8 mouse cellular contexts compared by ENCODE assay signal in genomic region chr9:51102963-51103807, GRCm38 (mm10). TPM values are rescaled to one million over a fixed set of nuclear protein-coding genes. Genes with fewer than 3 reads are reported as not detected.
DNase-seq lines count a peak whose midpoint lies in the region; ATAC-seq lines count a peak whose summit lies in the region.
"Had no signal": no experiment of that assay in that cellular context is flagged by ENCODE, and none has a peak within 500 bp of the region (broad histone marks: within the 10 kb centered on the region; RNA-seq: fewer than 3 reads in every experiment).

No protein-coding gene starts in this region.

- H3K27ac ChIP-seq in hindbrain, embryonic 14.5 days: 0 out of 2 replicates have a peak overlapping the region, but pooled peaks have one; percentile 15

- H3K36me3 ChIP-seq in hindbrain, embryonic 14.5 days (replicated peaks; ENCODE audit: control insufficient read depth, insufficient read depth): no peaks in the 10 kb centered on the region

- 1% methylated on average over 44 of the region's 44 CpGs for WGBS in hindbrain, embryonic 14.5 days

- H3K9me3 ChIP-seq in hindbrain, embryonic 14.5 days (ENCODE audit: control insufficient read depth, low read length): no peaks in the 10 kb centered on the region

- ATAC-seq in hindbrain, embryonic 14.5 days (ENCODE audit: low FRiP score): peak; percentile 68

- DNase-seq in adrenal gland, adult 18-20 months (ENCODE audit: low spot score in 2 of 2): peak; percentile 58 to 75
- peak; percentile 14 for DNase-seq in cerebellum, adult 9-11 months
- DNase-seq in gastrocnemius, adult 18-20 months (ENCODE audit: low spot score): peak; percentile 9
- peak; percentile 60 for DNase-seq in hindbrain, embryonic 14.5 days (ENCODE audit: low spot score)
- peak; percentile 18 to 43 for DNase-seq in left cerebral cortex, postnatal 14 days (ENCODE audit: low spot score in 2 of 2)
- peak; percentile 62 for DNase-seq in mesoderm, embryonic 11.5 days (ENCODE audit: low read depth, low spot score)
- DNase-seq in right cerebral cortex, postnatal 25 days: peak; percentile 34

- intact Hi-C loops in left cerebral cortex, postnatal 14 days (cut with DNase I): no loop called here

- peaks cover 3% of the 10 kb centered on the region; the same call in 1 of the 2 replicates for H3K4me1 ChIP-seq in hindbrain, embryonic 14.5 days (replicated peaks; ENCODE audit: control insufficient read depth, insufficient read depth, low read length)

- H3K4me2 ChIP-seq in hindbrain, embryonic 14.5 days (replicated peaks): peak overlapping the region; percentile 97

- peak overlapping the region; percentile 50 for H3K4me3 ChIP-seq in hindbrain, embryonic 14.5 days (replicated peaks; ENCODE audit: low read length)

- H3K27me3 ChIP-seq in hindbrain, embryonic 14.5 days (ENCODE audit: control insufficient read depth, insufficient read depth, low read length): no peaks in the 10 kb centered on the region; the same call in 1 of the 2 replicates

- H3K9ac ChIP-seq in hindbrain, embryonic 14.5 days: peak overlapping the region; percentile 76

RNA-seq across cellular contexts. Expression of gene 4833427G06Rik, which starts 1.3 kb away (rescaled TPM):
- total RNA-seq in adrenal gland, adult 18-20 months (2021): not detected
- total RNA-seq in gastrocnemius, adult 18-20 months (2021): not detected
- 1.7 and 1.8 TPM in 2 replicates for polyA plus RNA-seq in hindbrain, embryonic 14.5 days (2014; fragmentation: Nextera tagmentation; extraction: Ambion mirVana)
- total RNA-seq in left cerebral cortex, postnatal 14 days (2021): not detected

RNA-seq across cellular contexts. Expression of gene Layn, which starts 26.3 kb away (rescaled TPM):
- 1 to 10 TPM; 4.3 to 4.8 TPM for total RNA-seq in adrenal gland, adult 18-20 months (2021)
- 1 to 10 TPM; 1.5 to 2.0 TPM for total RNA-seq in gastrocnemius, adult 18-20 months (2021)
- 2.1 TPM in 2 replicates for polyA plus RNA-seq in hindbrain, embryonic 14.5 days (2014; fragmentation: Nextera tagmentation; extraction: Ambion mirVana)
- 10 to 100 TPM in 1 of 2 experiments, 1 to 10 TPM in 1; 8.1 to 10.3 TPM for total RNA-seq in left cerebral cortex, postnatal 14 days (2021)

RNA-seq across cellular contexts. Expression of gene Btg4, which starts 42.5 kb away (rescaled TPM):
- not detected for total RNA-seq in adrenal gland, adult 18-20 months (2021)
- not detected for total RNA-seq in gastrocnemius, adult 18-20 months (2021)
- polyA plus RNA-seq in hindbrain, embryonic 14.5 days (2014; fragmentation: Nextera tagmentation; extraction: Ambion mirVana): not detected in 2 replicates
- total RNA-seq in left cerebral cortex, postnatal 14 days (2021): not detected
- total RNA-seq: left cerebral cortex, postnatal 10 days had no signal

Comparison
In these comparisons a context has a peak if more than half of its experiments do, and no peak if none do; other contexts are left out.
1. Peak in every context shown above with its lines: DNase-seq, ATAC-seq, H3K4me3 ChIP-seq and H3K27ac ChIP-seq.
2. DNase-seq: peak in every context shown above with its lines; median percentile 66 in adrenal gland, adult 18-20 months; 62 in mesoderm, embryonic 11.5 days; 60 in hindbrain, embryonic 14.5 days; 34 in right cerebral cortex, postnatal 25 days; 30 in left cerebral cortex, postnatal 14 days; 14 in cerebellum, adult 9-11 months; 9 in gastrocnemius, adult 18-20 months.